13 mouse cellular contexts compared by ENCODE assay signal in the genomic region with DNA sequence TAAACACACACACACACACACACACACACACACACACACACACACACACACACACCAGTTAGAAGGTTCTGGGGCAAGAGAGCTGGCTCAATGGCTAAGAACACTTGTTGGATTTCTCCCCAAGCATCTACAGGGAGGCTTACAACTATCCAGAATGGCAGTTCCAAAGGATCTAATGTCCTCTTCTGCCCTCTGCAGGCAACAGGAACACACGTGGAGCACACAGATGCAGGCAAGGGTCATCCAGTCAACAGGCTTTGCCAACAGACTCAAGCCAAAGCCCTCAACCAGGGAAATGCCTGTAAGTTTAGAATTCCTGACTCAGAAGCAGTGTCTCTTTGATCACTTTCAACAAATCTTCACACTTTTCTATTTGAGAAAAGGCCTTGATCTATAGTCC. TPM values are rescaled to one million over a fixed set of nuclear protein-coding genes. Genes with fewer than 3 reads are reported as not detected.
DNase-seq lines count a peak whose midpoint lies in the region; ATAC-seq and TF ChIP-seq lines count a peak whose summit lies in the region.
"Had no signal": no experiment of that assay in that cellular context is flagged by ENCODE, and none has a peak within 500 bp of the region (broad histone marks: within the 10 kb centered on the region; RNA-seq: fewer than 3 reads in every experiment).

No protein-coding gene starts in this region.

- peak; percentile 21; the same call in 1 of the 2 replicates for TF ChIP-seq CTCF in cerebellum, adult 2 months (IDR thresholded peaks at IDR 0.05; ENCODE audit: borderline replicate concordance, insufficient read depth, low read depth, low read length)
- peak; percentile 48; the same call in 1 of the 2 replicates for TF ChIP-seq CTCF in kidney, postnatal 0 days (IDR thresholded peaks at IDR 0.05; ENCODE audit: low read depth)
- TF ChIP-seq CTCF in CH12.LX (conservative IDR thresholded peaks at IDR 0.05 in 1 of 2, IDR thresholded peaks at IDR 0.05 in 1 of 2; ENCODE audit: low read depth in 2 of 2, low read length in 2 of 2), result peak in 1 of 2 experiments; percentile 28; a peak in 1 of 4 replicates
- TF ChIP-seq CTCF in thymus, adult 2 months (IDR thresholded peaks at IDR 0.05; ENCODE audit: borderline replicate concordance, control insufficient read depth, extremely low read depth, insufficient read depth, low read length, poor library complexity), result no peak

- no peak for TF ChIP-seq POLR2A in cerebellum, adult 2 months (IDR thresholded peaks at IDR 0.05; ENCODE audit: borderline replicate concordance, insufficient read depth, low read length)
- no peak for TF ChIP-seq POLR2A in CH12.LX (IDR thresholded peaks at IDR 0.05; ENCODE audit: low read depth, low read length)
- no peak for TF ChIP-seq POLR2A in thymus, adult 2 months (IDR thresholded peaks at IDR 0.05; ENCODE audit: control insufficient read depth, extremely low read depth, insufficient read depth, low read length, poor library complexity)

- dilution Hi-C loops in CH12.LX (cut with MboI; ENCODE audit: extremely low pct_ligation_motif_present, extremely low pct_unique_long_range_greater_than_20kb, low sequenced_read_pairs), result no loop called here

- TF ChIP-seq RAD21 in CH12.LX (IDR thresholded peaks at IDR 0.05; ENCODE audit: low read depth, low read length), result no peak; the same call in none of the 2 replicates

- H3K27me3 ChIP-seq in cerebellum, adult 2 months (ENCODE audit: control insufficient read depth, insufficient read depth, low read length), result no peaks in the 10 kb centered on the region
- H3K27me3 ChIP-seq in kidney, postnatal 0 days (ENCODE audit: insufficient read depth, low read length), result no peaks in the 10 kb centered on the region
- H3K27me3 ChIP-seq in CH12.LX (replicated peaks), result no peaks in the 10 kb centered on the region
- H3K27me3 ChIP-seq in thymus, adult 2 months (ENCODE audit: control insufficient read depth, insufficient read depth, low read length), result no peaks in the 10 kb centered on the region

- in situ Hi-C loops in CH12.LX (cut with MboI; ENCODE audit: low pct_ligation_motif_present, low pct_unique_long_range_greater_than_20kb, low sequenced_read_pairs), result no loop called here

- H3K79me2 ChIP-seq in CH12.LX (replicated peaks; ENCODE audit: control insufficient read depth, extremely low read depth, insufficient read depth, poor library complexity, severe bottlenecking), result no peaks in the 10 kb centered on the region

- H3K36me3 ChIP-seq in kidney, postnatal 0 days (ENCODE audit: insufficient read depth, low read length), result peaks cover 2% of the 10 kb centered on the region; the same call in 1 of the 2 replicates
- peaks cover 55 to 79% of the 10 kb centered on the region in 2 experiments for H3K36me3 ChIP-seq in CH12.LX (replicated peaks in 1 of 2; ENCODE audit: control insufficient read depth in 1 of 2, insufficient read depth in 1 of 2, low read length in 1 of 2)
- H3K36me3 ChIP-seq in thymus, adult 2 months (ENCODE audit: control insufficient read depth, insufficient read depth, low read length), result peaks cover 52% of the 10 kb centered on the region

- H3K4me3 ChIP-seq in cerebellum, adult 2 months (replicated peaks; ENCODE audit: insufficient read depth, low read depth, low read length), result no peak overlapping the region
- H3K4me3 ChIP-seq in kidney, postnatal 0 days (replicated peaks; ENCODE audit: low read depth, low read length), result no peak overlapping the region
- H3K4me3 ChIP-seq in CH12.LX (replicated peaks in 1 of 3; ENCODE audit: low read depth in 2 of 3, low read length in 2 of 3, poor library complexity in 1 of 3), result no peak overlapping the region
- no peak overlapping the region for H3K4me3 ChIP-seq in thymus, adult 2 months (ENCODE audit: control insufficient read depth, insufficient read depth, low read length)
- H3K4me3 ChIP-seq: erythroblast, embryonic 14.5 days had no signal

- no peak for ATAC-seq in kidney, postnatal 0 days (replicated peaks; ENCODE audit: low FRiP score, low read depth)

- WGBS in cerebellum, adult 2 months, result 32% methylated on average over 1 of the region's 1 CpGs
- WGBS in kidney, postnatal 0 days, result 53% methylated on average over 1 of the region's 1 CpGs
- 86% methylated on average over 1 of the region's 1 CpGs for WGBS in thymus, adult 2 months

- TF ChIP-seq EP300 in CH12.LX (IDR thresholded peaks at IDR 0.05; ENCODE audit: low read length), result no peak

- no peaks in the 10 kb centered on the region for H3K9me3 ChIP-seq in kidney, postnatal 0 days (replicated peaks; ENCODE audit: low read length)
- no peaks in the 10 kb centered on the region for H3K9me3 ChIP-seq in CH12.LX (replicated peaks; ENCODE audit: low read length)

- peaks cover 8% of the 10 kb centered on the region for H3K4me1 ChIP-seq in cerebellum, adult 2 months (ENCODE audit: control insufficient read depth, insufficient read depth, low read length)
- H3K4me1 ChIP-seq in kidney, postnatal 0 days (replicated peaks; ENCODE audit: insufficient read depth, low read length), result no peaks in the 10 kb centered on the region
- no peaks in the 10 kb centered on the region for H3K4me1 ChIP-seq in CH12.LX (ENCODE audit: control insufficient read depth in 1 of 2, insufficient read depth in 2 of 2)
- no peaks in the 10 kb centered on the region for H3K4me1 ChIP-seq in thymus, adult 2 months (replicated peaks; ENCODE audit: control insufficient read depth, insufficient read depth, low read length)

- no peak for DNase-seq in cerebellum, adult 2 months
- DNase-seq in cerebellum, postnatal 10 days, result no peak
- DNase-seq in kidney, postnatal 0 days (ENCODE audit: low spot score), result peak; percentile 28
- DNase-seq in kidney, postnatal 4 days, result no peak
- peak; percentile 9 for DNase-seq in CH12.LX (ENCODE audit: extremely low read depth)
- peak; percentile 50 for DNase-seq in embryo, embryonic 10.5 days (ENCODE audit: low spot score)
- DNase-seq in thymus, adult 2 months, result no peak
- no peak for DNase-seq in cerebellum, adult 11 months
- DNase-seq: cerebellum, adult 11-12 months; gastrocnemius, postnatal 36 days; kidney, adult 9 months; layer of hippocampus, postnatal 36 days had no signal

- no peak overlapping the region for H3K4me2 ChIP-seq in kidney, postnatal 0 days (ENCODE audit: low read length)
- no peak overlapping the region for H3K4me2 ChIP-seq in CH12.LX (ENCODE audit: insufficient read depth, low read depth, poor library complexity, severe bottlenecking)

- H3K9ac ChIP-seq in kidney, postnatal 0 days (ENCODE audit: low read depth, low read length), result no peak overlapping the region
- H3K9ac ChIP-seq in CH12.LX (ENCODE audit: insufficient read depth, low read depth), result no peak overlapping the region

- H3K27ac ChIP-seq in cerebellum, adult 2 months (ENCODE audit: insufficient read depth, low read length), result no peak overlapping the region
- no peak overlapping the region for H3K27ac ChIP-seq in kidney, postnatal 0 days
- no peak overlapping the region for H3K27ac ChIP-seq in CH12.LX (ENCODE audit: insufficient read depth, low read depth)
- no peak overlapping the region for H3K27ac ChIP-seq in thymus, adult 2 months (ENCODE audit: control insufficient read depth, insufficient read depth, low read length)

TF ChIP-seq in CH12.LX, 34 proteins besides CTCF, POLR2A, EP300 and RAD21:
- no peak for TF ChIP-seq JUND (conservative IDR thresholded peaks at IDR 0.05; ENCODE audit: low read depth, low read length)
- TF ChIP-seq MAZ (IDR thresholded peaks at IDR 0.05; ENCODE audit: low read depth, low read length), result no peak
- TF ChIP-seq USF2 (conservative IDR thresholded peaks at IDR 0.05; ENCODE audit: low read depth, low read length), result no peak
- no peak for TF ChIP-seq E2F4 (IDR thresholded peaks at IDR 0.05; ENCODE audit: insufficient replicate concordance, low read depth, low read length)
- TF ChIP-seq JUN (IDR thresholded peaks at IDR 0.05; ENCODE audit: insufficient read depth, low read depth, low read length), result no peak
- TF ChIP-seq ELF1 (IDR thresholded peaks at IDR 0.05; ENCODE audit: low read depth, low read length), result no peak
- no peak for TF ChIP-seq GABPA (IDR thresholded peaks at IDR 0.05; ENCODE audit: insufficient replicate concordance, low read depth, low read length)
- TF ChIP-seq UBTF (IDR thresholded peaks at IDR 0.05; ENCODE audit: low read depth, low read length), result no peak
- TF ChIP-seq MYC (IDR thresholded peaks at IDR 0.05; ENCODE audit: low read depth, low read length), result no peak
- no peak for TF ChIP-seq POLR2AphosphoS2 (IDR thresholded peaks at IDR 0.05; ENCODE audit: low read depth, low read length)
- no peak for TF ChIP-seq SMC3 (IDR thresholded peaks at IDR 0.05; ENCODE audit: low read depth, low read length)
- no peak for TF ChIP-seq NELFE (IDR thresholded peaks at IDR 0.05; ENCODE audit: low read depth, low read length)
- no peak for TF ChIP-seq USF1 (IDR thresholded peaks at IDR 0.05; ENCODE audit: low read depth, low read length)
- TF ChIP-seq MAX (IDR thresholded peaks at IDR 0.05; ENCODE audit: low read length), result no peak
TF ChIP-seq in CH12.LX: peak in this region for 0.

RNA-seq across cellular contexts. Expression of gene Nup210, which starts 36.6 kb away (rescaled TPM):
- 16.8 and 23.1 TPM in 2 replicates for polyA plus RNA-seq in cerebellum, adult 2 months (2012; rRNA removed)
- 11.7 and 14.1 TPM in 2 replicates for polyA plus RNA-seq in kidney, postnatal 0 days (2015; fragmentation: Nextera tagmentation; extraction: Ambion mirVana)
- total RNA-seq in CH12.LX (2012; rRNA removed) (103 TPM in 2 replicates), CH12.LX (2014; rRNA removed) (40.5 and 41.9 TPM in 2 replicates)
- 56.9 and 73.1 TPM in 2 replicates for polyA plus RNA-seq in CH12.LX (2012; ENCODE audit: insufficient read length, low read depth)
- polyA plus RNA-seq in thymus, adult 2 months (2012; rRNA removed), result 219 and 378 TPM in 2 replicates

Comparison
In these comparisons a context has a peak if more than half of its experiments do, and no peak if none do; other contexts are left out.
1. DNase-seq: peak in kidney, postnatal 0 days (single experiment), CH12.LX (single experiment) and embryo, embryonic 10.5 days (single experiment); none in cerebellum, adult 2 months (0 of 2), cerebellum, postnatal 10 days (0 of 2), kidney, postnatal 4 days (0 of 2), thymus, adult 2 months (single experiment) and cerebellum, adult 11 months (single experiment).